Mouse (Mus musculus) thymus, adult 18-20 months (tissue): Measurements from ENCODE around the gene Cenpu.
A peak's percentile ranks its signal among the peaks of the same experiment; 100 is the strongest.

Experiments
- DNase-seq, 2 experiments: peaks; one replicate each; pipeline ENCODE4 v3.0.0; 2022; ENCODE audit warnings: mixed read lengths in 2 of 2

The Cenpu gene

DNA sequence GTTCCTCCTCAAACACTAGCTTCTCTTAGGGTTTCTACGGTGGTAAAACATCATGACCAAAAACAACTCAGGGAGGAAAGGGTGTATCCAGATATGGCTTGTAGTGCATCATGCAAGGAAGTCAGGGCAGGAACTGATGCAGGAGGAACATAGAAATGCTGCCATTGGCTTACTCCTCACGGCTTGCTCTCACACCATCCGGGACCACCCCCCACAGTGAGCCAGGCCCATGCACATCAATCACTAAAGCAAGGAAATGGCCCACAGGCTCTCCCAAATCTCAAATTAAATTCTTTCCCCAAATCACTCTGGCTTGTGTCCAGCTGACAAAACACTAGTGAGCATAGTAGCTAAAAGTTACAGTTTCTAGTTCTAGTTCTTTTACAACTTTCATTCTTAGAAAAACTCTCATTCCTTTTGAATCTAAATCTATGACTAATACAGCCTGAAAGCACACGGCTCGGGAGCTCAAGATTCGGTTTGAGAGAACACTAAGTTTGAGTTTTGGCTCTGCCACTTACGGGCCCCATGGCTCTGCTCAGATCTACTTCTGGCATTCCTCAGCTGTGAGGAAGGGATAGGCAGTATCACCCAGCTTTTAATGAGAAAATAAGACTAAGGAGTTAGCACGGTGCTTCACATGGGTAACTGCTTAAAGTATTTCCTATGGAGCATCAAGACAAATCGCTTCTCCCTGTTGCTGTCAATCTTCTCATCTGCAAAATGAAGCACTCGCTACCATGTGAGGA is 49.3 kb downstream of the Cenpu start:
- DNase-seq: no peak

DNA sequence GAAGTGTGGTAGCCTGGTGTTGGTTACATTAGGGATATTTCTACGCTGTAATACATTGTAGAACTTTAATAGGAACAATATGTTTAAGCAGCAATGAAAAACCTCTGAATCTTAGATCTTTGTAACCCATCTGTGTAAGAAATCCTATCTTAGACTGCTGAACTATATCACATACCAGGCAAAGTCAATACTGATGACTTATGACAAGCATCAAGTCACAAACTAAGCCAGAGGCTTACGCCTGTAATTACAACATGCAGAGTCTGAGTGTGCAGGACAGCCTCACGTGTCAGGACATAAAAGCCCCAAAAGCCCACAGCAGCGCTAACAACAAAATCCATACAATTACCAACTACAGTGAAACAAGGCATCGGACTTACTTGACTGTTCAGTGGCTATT is 51.8 kb downstream of the Cenpu start:
- DNase-seq: no peak

DNA sequence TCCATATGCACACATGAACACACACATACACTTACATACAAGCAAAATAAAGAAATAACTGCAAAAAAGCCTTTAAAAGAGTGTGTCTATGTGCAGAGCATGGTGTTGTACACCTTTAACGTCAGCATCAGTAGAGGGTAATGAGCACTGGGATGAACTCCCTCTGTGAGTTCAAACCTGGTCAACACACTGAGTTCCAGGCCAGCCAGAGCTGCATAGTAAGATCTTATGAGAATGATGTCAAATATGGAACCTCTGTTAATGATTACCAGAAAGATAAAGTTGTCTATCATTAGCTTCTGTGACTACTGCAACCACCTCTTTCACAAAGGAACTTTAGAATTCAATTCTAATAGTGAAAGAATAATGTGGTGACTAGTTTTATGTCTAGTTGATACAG is 55.1 kb downstream of the Cenpu start:
- DNase-seq: no peak

DNA sequence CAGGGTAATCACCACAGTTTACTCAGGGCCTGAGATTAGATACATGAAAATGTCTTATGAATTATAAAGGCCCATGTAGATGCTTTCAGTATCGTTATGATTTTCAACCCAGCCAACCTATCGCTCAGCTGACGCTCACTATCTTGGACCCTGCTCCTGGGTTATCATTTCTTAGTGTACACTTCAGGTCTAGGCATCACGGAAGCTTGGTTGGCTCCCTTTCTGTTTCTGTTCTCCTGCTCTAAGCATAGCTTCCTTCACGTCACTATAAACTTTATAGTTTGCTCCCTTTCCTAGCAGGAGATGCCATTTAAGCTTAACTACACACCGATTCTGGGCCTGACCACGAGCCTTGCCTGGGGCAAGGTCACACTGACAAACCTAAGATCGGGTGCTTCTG is 59.7 kb downstream of the Cenpu start:
- no peak for DNase-seq

DNA sequence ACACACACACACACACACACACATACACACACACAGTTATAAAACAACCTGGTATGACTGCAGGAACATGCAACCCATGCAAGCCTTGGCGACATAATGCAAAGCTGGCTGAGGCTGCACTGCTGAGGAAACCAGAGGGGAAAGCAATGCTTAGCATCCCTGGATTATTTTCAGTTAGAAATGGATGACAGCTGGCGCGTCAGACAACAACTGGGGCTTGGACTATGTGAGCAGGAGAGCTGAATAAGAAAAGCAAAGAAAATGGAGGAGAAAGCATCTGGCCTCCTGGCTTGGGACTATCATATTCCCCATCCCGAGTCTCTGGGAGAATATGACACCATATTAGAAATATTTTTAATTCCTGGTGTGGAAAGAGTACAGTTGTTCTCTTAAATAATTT is 61.1 kb downstream of the Cenpu start:
- no peak for DNase-seq

DNA sequence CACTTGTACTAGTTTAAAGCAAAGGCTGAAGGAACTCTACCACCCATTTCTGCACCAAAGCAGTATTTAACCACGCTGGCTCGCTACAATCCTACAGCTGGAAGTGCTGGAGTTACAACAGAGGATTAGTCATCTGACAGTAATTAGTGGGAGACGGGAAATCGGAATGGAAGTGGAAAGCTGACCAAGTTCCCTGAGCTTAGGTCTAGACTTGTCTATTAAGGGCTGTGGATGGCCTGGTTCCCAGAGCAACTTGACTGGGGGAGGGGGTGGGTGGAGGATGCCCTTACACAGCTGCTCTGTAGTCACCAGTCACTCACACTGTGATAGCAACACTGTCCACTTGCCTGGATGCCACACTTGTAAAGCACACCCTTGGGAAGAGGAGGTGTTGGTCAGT is 61.5 kb downstream of the Cenpu start:
- no peak for DNase-seq

DNA sequence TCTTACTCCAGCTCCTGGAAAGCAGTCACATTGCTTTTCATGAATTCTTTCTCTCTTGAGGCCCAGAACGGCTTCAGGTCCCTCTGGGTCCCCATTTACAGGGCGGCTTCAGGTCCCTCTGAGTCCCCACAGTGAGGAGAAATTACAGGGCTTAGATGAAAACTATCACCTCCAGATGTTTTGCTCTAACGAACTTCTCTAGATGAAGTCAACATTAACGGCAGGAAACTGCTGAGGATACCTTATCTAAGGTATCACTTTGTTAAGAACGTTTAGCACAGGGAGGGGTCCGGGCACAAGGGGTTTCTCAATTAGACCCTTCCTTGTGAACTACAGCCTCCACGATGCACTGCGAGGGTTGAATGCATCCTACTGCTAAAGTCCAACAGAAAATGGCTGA is 64.1 kb downstream of the Cenpu start:
- DNase-seq: no peak

DNA sequence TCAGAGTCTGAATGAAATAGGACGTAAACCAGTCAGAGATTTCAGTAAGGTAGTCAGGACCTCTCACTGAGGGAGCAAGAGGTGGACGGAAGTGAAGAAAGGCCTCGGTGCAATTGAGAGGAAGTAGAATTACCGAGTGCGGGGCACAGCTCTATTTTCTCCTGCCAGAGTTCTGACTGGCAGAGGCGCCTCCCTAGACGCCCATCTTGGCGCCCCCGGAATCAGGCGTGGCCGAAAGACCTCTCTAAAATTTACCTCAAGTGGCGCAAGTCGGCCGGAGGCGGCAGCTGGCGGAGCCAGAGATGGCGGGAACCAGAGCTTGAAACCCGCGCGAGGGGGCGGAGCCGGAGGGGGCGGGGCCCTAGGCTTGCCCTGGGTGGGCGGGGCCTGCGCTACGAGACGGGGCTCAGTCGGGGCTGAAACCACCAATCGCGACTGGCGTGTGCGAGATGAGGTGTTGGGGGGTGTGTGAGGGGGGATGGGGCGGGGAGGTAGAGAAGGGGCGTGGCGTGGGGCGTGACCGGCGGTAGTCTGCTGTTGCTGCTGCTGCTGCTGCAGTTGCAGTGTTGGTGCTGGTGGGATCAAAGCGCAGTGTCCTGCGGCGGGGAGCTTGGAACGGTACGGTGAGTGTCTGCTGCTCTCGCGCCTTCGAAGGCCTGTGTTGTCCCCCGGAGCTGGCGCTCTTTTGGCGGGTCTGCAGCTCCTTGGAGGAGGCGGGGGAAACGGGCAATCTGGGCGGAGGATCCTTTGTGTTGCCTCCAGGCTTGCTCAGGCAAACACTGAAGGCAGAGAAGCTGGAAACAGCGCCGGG is 65.3 kb downstream of the Cenpu start, which contains the start of the genes Primpol and Casp3:
Gene Primpol, minus strand, starts transcription at position 334 of the 811 bp plus-strand sequence.
Gene Casp3, plus strand, starts transcription at position 413 of the 811 bp plus-strand sequence.
- DNase-seq: peak; percentile 93

DNA sequence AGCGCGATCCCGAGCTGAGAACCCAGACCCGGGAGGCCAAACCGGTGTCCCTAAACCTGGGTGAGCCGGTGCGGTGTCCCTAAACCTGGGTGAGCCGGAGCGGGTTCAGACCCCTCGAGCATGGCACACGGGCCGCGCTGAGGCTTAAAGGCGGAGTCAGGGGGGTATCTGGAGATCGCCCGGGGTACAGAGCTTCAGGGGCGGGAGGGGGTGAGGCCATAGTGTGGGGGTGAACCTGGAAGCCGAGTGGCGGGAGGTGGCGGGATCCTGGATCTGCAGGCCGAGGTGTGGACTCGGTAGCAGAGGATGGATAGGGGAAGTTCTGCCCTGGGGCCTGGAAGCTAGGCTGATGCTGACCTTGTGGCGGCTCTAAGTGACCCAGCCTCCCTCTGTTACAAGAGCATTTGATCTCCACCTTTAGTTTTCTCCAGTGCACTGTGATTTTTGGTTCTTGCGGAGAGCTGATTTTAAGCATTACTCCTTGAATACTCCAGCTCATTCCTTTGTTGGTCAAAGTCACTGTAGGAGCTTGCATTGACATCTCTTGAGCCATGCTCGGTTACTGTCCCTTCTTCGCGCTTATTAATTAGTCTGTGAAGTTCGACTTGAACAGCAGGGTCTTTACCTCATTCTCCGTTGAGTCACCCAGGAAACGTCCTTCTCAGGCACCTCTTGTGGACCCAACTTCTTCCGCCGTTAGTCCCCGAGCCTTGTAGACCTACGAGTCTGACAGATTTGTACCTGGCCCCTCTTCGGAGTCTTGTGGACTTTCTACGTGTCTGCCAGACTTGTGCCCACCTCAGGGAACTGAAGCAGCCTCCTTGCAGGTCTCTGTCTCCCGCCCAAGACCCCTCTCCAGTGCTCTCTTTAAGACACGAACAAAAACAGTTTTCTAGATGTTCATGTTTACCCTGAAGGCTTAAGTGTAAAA is 66.1 kb downstream of the Cenpu start:
- peak in 1 of 2 experiments; percentile 9 for DNase-seq

DNA sequence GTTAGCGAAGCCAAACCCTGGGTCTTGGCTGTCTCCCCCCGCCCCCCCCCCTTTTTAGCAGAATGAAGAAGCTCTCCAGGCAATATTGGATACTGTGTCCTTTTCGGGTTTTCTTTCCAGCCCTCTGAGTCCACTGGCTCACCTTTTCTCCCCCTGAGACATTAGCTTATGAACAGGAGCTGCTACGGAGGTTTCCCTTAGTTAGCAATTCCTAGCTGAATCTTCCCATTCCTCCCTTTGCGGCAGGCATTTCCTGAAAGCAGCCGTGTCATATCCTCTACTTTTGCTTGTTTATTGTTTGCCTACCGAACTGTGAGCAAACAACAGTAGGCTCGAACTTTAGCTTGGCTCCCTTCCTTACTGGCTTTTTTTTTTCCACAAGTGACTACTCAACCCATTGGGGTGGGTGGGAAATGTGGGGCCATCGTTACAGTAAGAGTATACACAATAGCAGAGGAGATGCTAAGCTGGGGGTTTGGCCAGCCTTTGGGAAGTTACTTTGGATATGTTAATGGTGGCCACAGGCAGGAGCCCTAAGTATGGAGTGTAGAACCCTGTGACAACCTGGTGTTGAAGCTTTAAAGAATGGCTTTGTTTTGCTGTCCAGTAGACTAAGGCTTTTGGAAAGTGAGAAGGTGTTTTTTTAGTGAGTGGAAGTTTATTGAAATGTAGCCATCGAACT is 67.0 kb downstream of the Cenpu start:
- DNase-seq: no peak

DNA sequence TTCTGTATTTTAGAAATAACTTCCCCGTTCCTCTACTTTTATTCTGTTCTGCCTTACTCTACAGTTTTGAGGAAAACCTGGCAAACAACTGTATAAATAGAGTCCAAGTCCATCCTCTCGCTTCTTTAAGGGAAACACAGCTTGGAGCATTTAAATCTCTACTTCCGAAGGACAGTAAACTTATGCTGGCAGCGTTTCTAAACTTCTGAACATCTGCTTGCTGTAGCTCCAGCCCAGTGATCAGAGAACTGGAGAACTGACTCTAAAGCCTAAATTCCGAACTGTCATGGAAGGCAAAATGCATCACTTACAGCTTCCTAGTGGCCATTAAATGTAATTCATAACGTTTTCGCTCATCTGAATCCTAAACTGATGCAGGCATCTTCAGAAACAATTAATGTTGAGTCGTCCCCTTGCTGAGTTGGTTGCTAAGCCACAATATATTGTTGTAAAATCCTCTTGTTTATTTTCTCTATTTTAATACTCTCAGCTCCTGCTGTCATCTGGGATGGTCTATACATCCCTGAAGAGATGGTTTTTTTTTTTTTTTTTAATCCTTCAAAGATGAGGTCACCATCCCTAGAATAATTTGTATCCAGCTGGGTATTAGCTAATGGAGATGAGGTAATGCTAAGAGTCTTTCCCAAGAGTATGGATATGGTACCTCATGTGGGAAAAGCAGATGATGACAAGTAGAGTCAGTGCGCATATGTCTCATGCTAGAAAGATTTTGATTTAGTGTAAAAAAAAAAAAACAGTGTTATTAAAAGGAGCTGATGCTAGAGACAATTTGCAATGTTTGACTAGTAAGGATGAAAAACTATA is 70.8 kb downstream of the Cenpu start:
- no peak for DNase-seq

DNA sequence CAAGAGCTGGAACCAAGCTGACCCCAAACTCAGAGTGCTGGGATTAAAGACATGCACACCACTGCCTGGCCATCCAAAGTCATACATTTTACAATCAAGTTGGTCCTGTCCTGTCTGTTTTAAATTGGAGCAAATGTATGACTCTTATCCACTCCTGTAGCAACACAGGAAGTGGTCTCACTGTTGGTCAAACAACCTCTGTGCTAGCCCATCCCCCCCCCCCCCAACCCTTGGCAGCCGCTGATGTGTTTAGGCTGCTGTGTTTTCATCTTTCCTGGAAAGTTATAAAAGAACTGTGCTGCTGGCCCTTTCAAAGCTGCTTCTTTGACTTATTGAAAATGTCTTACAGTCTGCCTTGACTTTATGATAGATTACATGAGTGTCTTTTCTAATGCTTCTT is 73.3 kb downstream of the Cenpu start:
- DNase-seq: no peak

DNA sequence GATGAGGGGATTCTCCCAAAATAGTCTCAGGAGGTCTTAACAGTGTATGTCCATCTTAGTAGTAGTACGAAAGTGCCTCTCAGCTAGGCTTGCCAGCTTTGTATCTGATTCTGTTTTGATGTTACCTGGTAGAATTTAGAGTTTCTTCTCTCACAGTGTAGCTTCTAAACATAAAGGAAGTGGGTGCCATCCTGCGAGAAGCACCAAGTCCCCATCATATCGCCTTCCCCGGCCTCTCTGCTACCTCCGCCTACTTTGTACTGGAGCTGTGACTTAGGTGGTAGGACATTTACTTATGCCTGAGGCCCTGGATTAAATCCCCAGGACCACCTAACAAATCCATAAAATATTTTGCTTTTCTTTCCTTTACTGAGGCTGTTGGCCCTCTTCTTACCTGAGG is 74.8 kb downstream of the Cenpu start:
- DNase-seq: no peak

DNA sequence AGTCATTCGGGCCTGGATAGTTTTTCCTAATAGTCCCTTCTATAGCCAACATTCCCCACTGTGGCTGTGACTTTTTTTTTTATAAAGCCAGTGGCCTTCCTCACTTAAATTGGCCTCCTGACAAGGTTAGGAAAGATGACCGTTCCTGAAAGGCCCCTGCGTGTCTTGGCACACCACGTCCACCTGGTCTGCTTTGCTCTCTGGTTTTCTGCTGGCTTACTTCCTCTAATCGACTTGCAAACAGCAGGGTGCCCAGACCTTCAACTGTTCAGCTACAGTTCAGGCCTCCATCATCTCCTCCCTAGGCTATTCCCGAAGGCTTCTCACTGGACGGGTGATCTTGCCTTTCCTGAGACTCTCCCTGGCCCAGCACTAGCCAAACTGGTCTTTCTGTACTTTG is 76.1 kb downstream of the Cenpu start:
- DNase-seq: no peak

DNA sequence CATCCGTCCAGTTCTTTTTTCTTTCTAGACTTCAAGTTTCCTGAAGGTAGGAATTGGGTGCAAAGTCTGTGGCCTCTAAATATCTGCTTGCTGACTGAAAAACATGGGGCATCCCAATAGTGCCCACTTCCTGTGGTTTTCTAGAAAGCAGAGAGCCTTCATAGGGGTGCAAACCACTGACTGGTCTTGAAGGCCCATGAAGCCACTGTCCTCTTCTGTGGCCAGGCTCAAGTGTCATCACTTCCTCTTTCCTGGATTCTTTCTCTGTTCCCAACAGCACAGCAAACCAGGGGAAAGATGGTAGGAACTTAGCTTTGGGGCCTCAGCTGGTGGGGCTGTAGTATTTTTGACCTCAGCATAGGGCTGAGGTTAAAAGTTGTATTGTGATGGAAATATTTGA is 76.8 kb downstream of the Cenpu start:
- DNase-seq: no peak
